32 mouse cellular contexts compared by ENCODE assay signal in genomic region chr4:21982449-21982848, GRCm38 (mm10). TPM values are rescaled to one million over a fixed set of nuclear protein-coding genes. Genes with fewer than 3 reads are reported as not detected.
A peak's percentile ranks its signal among the peaks of the same experiment; 100 is the strongest.
DNase-seq lines count a peak whose midpoint lies in the region; ATAC-seq lines count a peak whose summit lies in the region.
"Had no signal": no experiment of that assay in that cellular context is flagged by ENCODE, and none has a peak within 500 bp of the region (broad histone marks: within the 10 kb centered on the region; RNA-seq: fewer than 3 reads in every experiment).

No protein-coding gene starts in this region.

- no peak overlapping the region for H3K27ac ChIP-seq in forebrain, embryonic 15.5 days (replicated peaks)
- H3K27ac ChIP-seq: embryonic facial prominence, embryonic 12.5 days; forebrain, embryonic 13.5 days; gastrocnemius, adult 2 months; heart, embryonic 15.5 days; intestine, embryonic 15.5 days; limb, embryonic 10.5 days; liver, embryonic 15.5 days; lung, embryonic 15.5 days; neural tube, embryonic 12.5 days had no signal

- H3K9me3 ChIP-seq in forebrain, embryonic 15.5 days: no peaks in the 10 kb centered on the region
- H3K9me3 ChIP-seq: embryonic facial prominence, embryonic 12.5 days; forebrain, embryonic 13.5 days; G1E; heart, embryonic 15.5 days; intestine, embryonic 15.5 days; limb, embryonic 10.5 days; liver, embryonic 15.5 days; lung, embryonic 15.5 days; megakaryocyte, embryonic 14.5 days; neural tube, embryonic 12.5 days had no signal

- no peak overlapping the region for H3K9ac ChIP-seq in forebrain, embryonic 15.5 days (replicated peaks)
- H3K9ac ChIP-seq: embryonic facial prominence, embryonic 12.5 days; forebrain, embryonic 13.5 days; heart, embryonic 15.5 days; intestine, embryonic 15.5 days; liver, embryonic 15.5 days; lung, embryonic 15.5 days; neural tube, embryonic 12.5 days had no signal

- no peak for ATAC-seq in forebrain, embryonic 15.5 days (replicated peaks)
- ATAC-seq: forebrain, embryonic 13.5 days; hindbrain, embryonic 16.5 days; intestine, embryonic 15.5 days; Patski had no signal

- DNase-seq in layer of hippocampus, adult 11-12 months (ENCODE audit: low spot score): peak; percentile 20
- no peak for DNase-seq in layer of hippocampus, postnatal 25 days (ENCODE audit: extremely low spot score in 1 of 2, low spot score in 1 of 2)
- DNase-seq in right cerebral cortex, adult 18-20 months: peak; percentile 67
- no peak for DNase-seq in right cerebral cortex, postnatal 14 days
- DNase-seq in left cerebral cortex, postnatal 14 days (ENCODE audit: low spot score in 2 of 2): peak; percentile 35
- DNase-seq in c-Kit-positive CD71-positive TER-119-positive erythroid progenitor cells, embryonic 14.5 days (ENCODE audit: low spot score): no peak
- DNase-seq: adrenal gland, adult 2 months; B cell, adult 2 months; cerebellum, adult 18-20 months; cerebellum, postnatal 14 days; gastrocnemius, adult 2 months; heart, postnatal 4 days; kidney, adult 8-10 months; kidney, postnatal 10 days; liver; lung, postnatal 36 days; midbrain, embryonic 14.5 days; spleen, adult 18-20 months had no signal

- no peak overlapping the region for H3K4me3 ChIP-seq in forebrain, embryonic 15.5 days
- H3K4me3 ChIP-seq: embryonic facial prominence, embryonic 12.5 days; forebrain, embryonic 13.5 days; gastrocnemius, adult 2 months; heart, embryonic 15.5 days; intestine, embryonic 15.5 days; limb, embryonic 10.5 days; liver, embryonic 15.5 days; lung, embryonic 15.5 days; megakaryocyte, embryonic 14.5 days; neural tube, embryonic 12.5 days had no signal

- H3K27me3 ChIP-seq in forebrain, embryonic 15.5 days: no peaks in the 10 kb centered on the region
- H3K27me3 ChIP-seq: CH12.LX; embryonic facial prominence, embryonic 12.5 days; forebrain, embryonic 13.5 days; heart, embryonic 15.5 days; intestine, embryonic 15.5 days; liver, embryonic 15.5 days; lung, embryonic 15.5 days; megakaryocyte, embryonic 14.5 days; neural tube, embryonic 12.5 days; Patski had no signal

- no peak overlapping the region for H3K4me2 ChIP-seq in forebrain, embryonic 15.5 days (replicated peaks)
- H3K4me2 ChIP-seq: embryonic facial prominence, embryonic 12.5 days; forebrain, embryonic 13.5 days; heart, embryonic 15.5 days; intestine, embryonic 15.5 days; liver, embryonic 15.5 days; lung, embryonic 15.5 days; neural tube, embryonic 12.5 days had no signal

- peaks cover 8% of the 10 kb centered on the region; the same call in 1 of the 2 replicates for H3K36me3 ChIP-seq in forebrain, embryonic 15.5 days
- H3K36me3 ChIP-seq: G1E; heart, embryonic 15.5 days; intestine, embryonic 15.5 days; liver, embryonic 15.5 days; lung, embryonic 15.5 days had no signal

- 95% methylated on average over 9 of the region's 9 CpGs for WGBS in forebrain, embryonic 15.5 days

- no peaks in the 10 kb centered on the region for H3K4me1 ChIP-seq in forebrain, embryonic 15.5 days
- H3K4me1 ChIP-seq: embryonic facial prominence, embryonic 12.5 days; forebrain, embryonic 13.5 days; heart, embryonic 15.5 days; intestine, embryonic 15.5 days; liver, embryonic 15.5 days; lung, embryonic 15.5 days; megakaryocyte, embryonic 14.5 days; neural tube, embryonic 12.5 days had no signal

- intact Hi-C loops in left cerebral cortex, postnatal 14 days (cut with DNase I): no loop called here

RNA-seq across cellular contexts. Expression of gene Faxc, which starts 51.3 kb away (rescaled TPM):
- 10 to 100 TPM; 50.3 to 57.0 TPM for total RNA-seq in layer of hippocampus, postnatal 25 days (2021)
- 10 to 100 TPM; 86.9 to 91.7 TPM for total RNA-seq in left cerebral cortex, postnatal 14 days (2021)
- polyA plus RNA-seq in forebrain, embryonic 15.5 days (2015; fragmentation: Nextera tagmentation; extraction: Ambion mirVana): 16.5 and 17.5 TPM in 2 replicates
- polyA plus RNA-seq: G1E had no signal

Comparison
In these comparisons a context has a peak if more than half of its experiments do, and no peak if none do; other contexts are left out.
1. DNase-seq: peak in layer of hippocampus, adult 11-12 months (single experiment), right cerebral cortex, adult 18-20 months (single experiment) and left cerebral cortex, postnatal 14 days (2 of 2); none in layer of hippocampus, postnatal 25 days (0 of 2), right cerebral cortex, postnatal 14 days (single experiment) and c-Kit-positive CD71-positive TER-119-positive erythroid progenitor cells, embryonic 14.5 days (single experiment).